Mouse (Mus musculus): ENCODE data around the gene Nav2. TPM values are rescaled to one million over a fixed set of nuclear protein-coding genes. Genes with fewer than 3 reads are reported as not detected.

Nav2 gene
- polyA plus RNA-seq, 1 experiment from 2014 or later, result 22.4 TPM

DNA sequence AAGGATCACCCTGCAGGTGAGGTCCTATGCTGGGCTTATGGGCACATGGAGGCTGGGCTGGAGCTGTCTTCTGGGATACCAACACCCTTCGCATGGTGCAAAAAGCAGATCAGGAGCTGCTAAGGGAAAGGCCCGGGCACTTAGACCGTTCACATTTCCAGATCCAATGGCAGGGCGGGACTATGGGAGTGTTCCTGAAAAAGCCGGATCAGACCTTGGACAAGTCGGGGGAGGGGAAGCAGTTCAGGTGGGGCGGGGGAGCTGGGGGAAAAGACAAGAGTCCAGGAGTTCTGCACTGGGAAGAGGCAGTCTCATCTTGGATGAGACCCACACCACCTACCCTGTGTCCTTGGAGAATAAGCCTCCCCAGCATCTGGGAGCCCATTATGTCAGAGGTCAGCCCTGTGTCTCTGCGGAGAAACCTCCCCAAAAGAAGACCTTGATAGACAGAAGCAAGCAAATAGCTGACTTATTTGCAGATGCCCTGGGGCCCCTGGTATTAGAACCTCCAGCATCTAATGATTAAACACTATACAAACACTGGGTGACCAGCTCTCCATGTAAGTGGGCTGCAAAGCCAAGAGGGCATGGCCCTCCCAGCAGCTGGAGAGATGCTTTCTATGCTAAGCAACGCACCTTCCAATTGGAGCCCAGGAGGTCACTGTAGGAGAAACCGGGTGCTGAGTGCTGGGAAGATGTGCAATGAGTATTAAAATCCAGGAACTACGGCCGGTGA lies 597.7 kb downstream of the Nav2 start:
- Histone ChIP-seq H3K36me3 (ENCODE audit: insufficient read depth, low read length) (no peaks in the 10 kb centered on the region), H3K27ac (ENCODE audit: low read length) (no peak overlapping the region), H3K27me3 (replicated peaks; ENCODE audit: insufficient read depth, low read length) (no peaks in the 10 kb centered on the region), H3K9ac (replicated peaks; ENCODE audit: low read depth) (no peak overlapping the region), H3K4me3 (ENCODE audit: low read depth, low read length) (no peak overlapping the region), H3K4me1 (ENCODE audit: insufficient read depth, low read depth, low read length) (no peaks in the 10 kb centered on the region), H3K9me3 (ENCODE audit: low read length) (no peaks in the 10 kb centered on the region), H3K4me2 (replicated peaks; ENCODE audit: low read depth, low read length) (no peak overlapping the region)
- no peak for DNase-seq (ENCODE audit: low spot score)
- WGBS, result 53% methylated on average over 12 of the region's 12 CpGs
- TF ChIP-seq CTCF (IDR thresholded peaks at IDR 0.05) (no peak), EP300 (IDR thresholded peaks at IDR 0.05) (no peak)
- 0 out of 2 replicates have a peak, but pooled peaks have one; percentile 16 for ATAC-seq

DNA sequence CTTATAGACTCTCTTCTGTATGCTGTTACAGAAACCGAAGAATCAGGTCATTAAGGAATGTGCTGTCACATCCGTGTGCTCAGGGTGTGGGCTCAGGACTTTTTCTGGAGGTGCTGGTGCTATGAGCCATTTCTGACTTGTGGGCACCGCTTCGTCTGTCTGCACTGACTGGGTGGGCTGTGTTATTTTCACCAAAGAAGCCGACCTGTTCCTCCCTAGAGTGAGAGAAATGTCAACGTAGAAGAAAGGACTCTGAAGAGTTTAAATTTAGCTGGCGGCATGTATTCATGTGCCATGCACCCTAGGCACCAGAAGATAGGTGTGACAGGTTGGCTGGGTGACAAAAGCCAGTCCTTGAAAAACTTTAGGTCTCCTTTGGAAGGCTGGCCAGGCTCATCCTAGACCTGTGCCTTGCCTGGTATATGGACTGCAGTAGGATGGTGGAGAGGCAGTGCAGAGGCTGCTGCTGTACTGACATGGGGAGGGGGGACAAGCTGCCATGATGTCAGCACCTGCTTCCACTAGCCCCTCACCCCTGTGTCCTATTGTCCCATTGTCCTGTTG lies 599.5 kb downstream of the Nav2 start:
- 63% methylated on average over 7 of the region's 7 CpGs for WGBS
- H3K4me2 ChIP-seq (replicated peaks; ENCODE audit: low read depth, low read length), result no peak overlapping the region
- ATAC-seq (no peak), DNase-seq (ENCODE audit: low spot score) (no peak)
- H3K27ac ChIP-seq (ENCODE audit: low read length), result no peak overlapping the region
- TF ChIP-seq EP300 (IDR thresholded peaks at IDR 0.05) (no peak), CTCF (IDR thresholded peaks at IDR 0.05) (no peak)
- no peaks in the 10 kb centered on the region for H3K36me3 ChIP-seq (ENCODE audit: insufficient read depth, low read length)
- no peaks in the 10 kb centered on the region for H3K9me3 ChIP-seq (ENCODE audit: low read length)
- no peaks in the 10 kb centered on the region for H3K27me3 ChIP-seq (replicated peaks; ENCODE audit: insufficient read depth, low read length)
- no peak overlapping the region for H3K4me3 ChIP-seq (ENCODE audit: low read depth, low read length)
- H3K9ac ChIP-seq (replicated peaks; ENCODE audit: low read depth), result no peak overlapping the region
- no peaks in the 10 kb centered on the region for H3K4me1 ChIP-seq (ENCODE audit: insufficient read depth, low read depth, low read length)

DNA sequence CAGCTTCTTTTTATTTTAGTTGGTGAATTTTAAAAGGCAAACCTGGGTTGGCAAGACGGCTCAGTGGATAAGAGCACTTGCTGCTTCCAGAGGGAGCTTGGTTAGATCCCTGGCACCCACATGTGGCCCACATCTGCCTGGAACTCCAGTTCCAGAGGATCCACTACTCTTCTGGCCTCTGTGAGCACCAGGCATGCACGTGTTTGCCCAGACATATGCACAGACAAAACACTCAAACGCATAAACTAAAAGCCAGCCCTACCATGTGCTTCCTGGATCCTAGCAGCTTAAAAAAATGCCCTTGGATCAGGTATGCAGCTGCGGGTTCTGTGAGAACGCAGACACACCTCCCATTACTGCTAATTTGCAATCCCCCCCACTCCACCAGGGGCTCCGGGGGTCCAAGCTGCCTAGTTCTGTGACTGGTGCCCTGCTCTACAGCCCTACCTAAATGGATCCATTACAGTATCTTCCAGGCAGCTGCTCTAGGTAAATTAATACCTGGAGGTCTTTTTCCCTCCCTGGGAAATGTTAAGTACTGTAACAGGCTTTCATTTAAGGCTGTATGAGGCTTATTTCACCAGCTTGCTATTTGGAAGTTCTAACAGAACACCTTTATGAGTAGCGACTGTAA lies 603.4 kb downstream of the Nav2 start:
- H3K27ac ChIP-seq (ENCODE audit: low read length), result no peak overlapping the region
- no peak for ATAC-seq
- H3K9ac ChIP-seq (replicated peaks; ENCODE audit: low read depth), result no peak overlapping the region
- H3K4me1 ChIP-seq (ENCODE audit: insufficient read depth, low read depth, low read length), result no peaks in the 10 kb centered on the region
- no peaks in the 10 kb centered on the region for H3K27me3 ChIP-seq (replicated peaks; ENCODE audit: insufficient read depth, low read length)
- H3K4me2 ChIP-seq (replicated peaks; ENCODE audit: low read depth, low read length), result no peak overlapping the region
- TF ChIP-seq EP300 (IDR thresholded peaks at IDR 0.05) (no peak), CTCF (IDR thresholded peaks at IDR 0.05) (no peak)
- no peak for DNase-seq (ENCODE audit: low spot score)
- no peaks in the 10 kb centered on the region for H3K9me3 ChIP-seq (ENCODE audit: low read length)
- 41% methylated on average over 7 of the region's 7 CpGs for whole genome bisulfite sequencing
- H3K4me3 ChIP-seq (ENCODE audit: low read depth, low read length), result no peak overlapping the region
- H3K36me3 ChIP-seq (ENCODE audit: insufficient read depth, low read length), result no peaks in the 10 kb centered on the region

DNA sequence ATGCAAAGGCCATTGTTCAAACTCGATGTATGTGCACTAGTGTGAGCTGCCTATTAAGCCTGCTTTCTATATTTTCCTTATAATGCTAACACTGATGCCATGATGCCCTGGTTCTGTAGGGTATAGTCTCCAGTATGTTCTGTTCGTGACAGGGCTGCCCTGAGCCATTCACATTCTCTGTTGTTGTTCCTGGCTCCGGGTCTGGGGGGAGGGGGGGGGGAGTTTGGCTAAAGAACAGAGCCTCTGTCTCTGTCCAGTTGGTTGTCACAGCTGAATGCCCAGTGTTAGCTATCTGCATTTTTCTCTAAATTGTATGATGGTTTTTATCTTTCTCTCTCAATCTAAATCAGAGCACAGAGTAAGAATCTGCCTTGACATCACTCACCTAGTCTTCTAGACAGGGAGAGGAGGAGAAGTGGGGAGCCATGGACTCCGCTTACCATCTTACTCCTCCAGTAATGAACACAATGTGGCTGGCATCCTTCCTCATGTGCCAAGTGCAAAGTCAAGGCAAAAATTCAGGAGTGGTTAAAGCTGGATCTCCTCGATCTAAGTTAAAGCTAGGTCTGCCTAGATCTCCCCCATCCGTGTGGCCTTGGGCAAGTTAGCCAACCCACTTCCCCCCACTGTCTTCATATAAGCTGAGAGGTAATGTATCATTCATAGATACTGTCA lies 605.4 kb downstream of the Nav2 start:
- no peaks in the 10 kb centered on the region for H3K9me3 ChIP-seq (ENCODE audit: low read length)
- no peaks in the 10 kb centered on the region for H3K27me3 ChIP-seq (replicated peaks; ENCODE audit: insufficient read depth, low read length)
- H3K4me2 ChIP-seq (replicated peaks; ENCODE audit: low read depth, low read length), result no peak overlapping the region
- no peak overlapping the region for H3K9ac ChIP-seq (replicated peaks; ENCODE audit: low read depth)
- TF ChIP-seq CTCF (IDR thresholded peaks at IDR 0.05) (no peak), EP300 (IDR thresholded peaks at IDR 0.05) (no peak)
- no peaks in the 10 kb centered on the region for H3K4me1 ChIP-seq (ENCODE audit: insufficient read depth, low read depth, low read length)
- ATAC-seq (no peak), DNase-seq (ENCODE audit: low spot score) (no peak)
- 69% methylated on average over 6 of the region's 6 CpGs for WGBS
- no peaks in the 10 kb centered on the region for H3K36me3 ChIP-seq (ENCODE audit: insufficient read depth, low read length)
- no peak overlapping the region for H3K27ac ChIP-seq (ENCODE audit: low read length)
- no peak overlapping the region for H3K4me3 ChIP-seq (ENCODE audit: low read depth, low read length)

DNA sequence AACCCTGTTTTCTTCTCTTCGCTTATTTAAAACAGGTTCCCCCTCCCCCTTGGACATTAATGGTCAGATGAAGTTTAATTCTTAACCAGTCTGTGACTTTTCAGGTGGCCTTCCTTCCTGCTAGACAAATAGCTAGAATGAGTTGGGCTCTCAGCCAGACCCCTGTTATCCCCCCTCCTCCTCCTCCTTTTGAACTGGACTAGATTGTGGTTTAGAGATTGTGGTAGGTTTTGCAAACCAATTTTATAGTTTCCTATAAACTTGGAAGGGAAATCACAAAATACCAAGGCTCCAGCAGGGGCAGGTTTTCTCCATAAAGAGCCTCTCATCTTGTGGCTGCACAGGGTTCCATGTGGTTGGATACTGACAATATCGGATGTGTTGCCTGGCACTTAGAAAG lies 606.5 kb downstream of the Nav2 start:
- DNase-seq (ENCODE audit: low spot score), result no peak
- TF ChIP-seq EP300 (IDR thresholded peaks at IDR 0.05) (no peak), CTCF (IDR thresholded peaks at IDR 0.05) (no peak)

GRCm38 (mm10) chr7:49520504-49520903 lies 612.0 kb downstream of the Nav2 start:
- ATAC-seq, result no peak
- no peak for DNase-seq (ENCODE audit: low spot score)
- Histone ChIP-seq H3K27me3 (replicated peaks; ENCODE audit: insufficient read depth, low read length) (no peaks in the 10 kb centered on the region), H3K4me1 (ENCODE audit: insufficient read depth, low read depth, low read length) (peaks cover 12% of the 10 kb centered on the region), H3K9me3 (ENCODE audit: low read length) (no peaks in the 10 kb centered on the region), H3K4me2 (replicated peaks; ENCODE audit: low read depth, low read length) (no peak overlapping the region), H3K9ac (replicated peaks; ENCODE audit: low read depth) (no peak overlapping the region), H3K36me3 (ENCODE audit: insufficient read depth, low read length) (no peaks in the 10 kb centered on the region), H3K27ac (ENCODE audit: low read length) (no peak overlapping the region), H3K4me3 (ENCODE audit: low read depth, low read length) (no peak overlapping the region)
- 60% methylated on average over 2 of the region's 2 CpGs for WGBS
- TF ChIP-seq EP300 (IDR thresholded peaks at IDR 0.05), result no peak
- no peak for TF ChIP-seq CTCF (IDR thresholded peaks at IDR 0.05)

More for the DNA sequence above, 606.5 kb downstream of the Nav2 start:
- Histone ChIP-seq H3K9me3 (ENCODE audit: low read length) (no peaks in the 10 kb centered on the region), H3K4me2 (replicated peaks; ENCODE audit: low read depth, low read length) (no peak overlapping the region), H3K4me1 (ENCODE audit: insufficient read depth, low read depth, low read length) (no peaks in the 10 kb centered on the region), H3K4me3 (ENCODE audit: low read depth, low read length) (no peak overlapping the region), H3K27ac (ENCODE audit: low read length) (no peak overlapping the region), H3K9ac (replicated peaks; ENCODE audit: low read depth) (no peak overlapping the region), H3K36me3 (ENCODE audit: insufficient read depth, low read length) (no peaks in the 10 kb centered on the region), H3K27me3 (replicated peaks; ENCODE audit: insufficient read depth, low read length) (no peaks in the 10 kb centered on the region)
- 56% methylated on average over 2 of the region's 2 CpGs for whole genome bisulfite sequencing
- no peak for ATAC-seq

Data from lung, postnatal 0 days (tissue).